ENCODE assay signal across 19 mouse cellular contexts in the genomic region with DNA sequence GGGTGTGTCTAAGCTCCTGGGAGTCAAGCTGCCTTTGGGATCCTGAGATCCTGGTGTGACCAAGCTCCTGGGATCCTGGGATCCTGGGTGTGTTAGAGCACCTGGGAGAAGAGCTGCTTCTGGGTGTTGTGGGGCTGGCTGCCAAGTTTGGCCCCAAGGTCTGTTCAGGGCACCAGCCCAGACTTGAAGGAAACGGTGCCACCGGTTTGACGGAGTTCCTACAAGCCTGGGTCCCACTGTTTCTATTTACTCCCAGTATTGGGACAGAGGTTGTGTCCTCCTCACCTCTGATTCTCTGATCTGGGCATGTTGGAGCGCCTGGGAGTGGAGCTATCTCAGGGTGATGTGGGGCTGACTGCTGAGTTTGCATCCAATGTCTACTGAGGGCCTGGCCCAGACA. TPM values are rescaled to one million over a fixed set of nuclear protein-coding genes. Genes with fewer than 3 reads are reported as not detected.
"Had no signal": no experiment of that assay in that cellular context is flagged by ENCODE, and none has a peak within 500 bp of the region (broad histone marks: within the 10 kb centered on the region; RNA-seq: fewer than 3 reads in every experiment).

No protein-coding gene starts in this region.

RNA-seq across cellular contexts. Expression of a gene that starts 14.9 kb away (rescaled TPM):
- polyA plus RNA-seq: cerebellum, adult 2 months; cortical plate, adult 2 months; embryonic facial prominence, embryonic 10.5 days; embryonic facial prominence, embryonic 11.5 days; embryonic facial prominence, embryonic 12.5 days; embryonic facial prominence, embryonic 13.5 days; embryonic facial prominence, embryonic 14.5 days; embryonic facial prominence, embryonic 15.5 days; erythroblast, embryonic 14.5 days; forebrain, embryonic 10.5 days; forebrain, embryonic 12.5 days; forebrain, embryonic 13.5 days; forebrain, embryonic 14.5 days; forebrain, embryonic 15.5 days; forebrain, embryonic 16.5 days; forebrain, postnatal 0 days; frontal cortex, adult 2 months; heart, adult 2 months had no signal

RNA-seq across cellular contexts. Expression of a gene that starts 22.4 kb away (rescaled TPM):
- polyA plus RNA-seq: cerebellum, adult 2 months; cortical plate, adult 2 months; embryonic facial prominence, embryonic 10.5 days; embryonic facial prominence, embryonic 11.5 days; embryonic facial prominence, embryonic 12.5 days; embryonic facial prominence, embryonic 13.5 days; embryonic facial prominence, embryonic 15.5 days; erythroblast, embryonic 14.5 days; forebrain, embryonic 10.5 days; forebrain, embryonic 11.5 days; forebrain, embryonic 12.5 days; forebrain, embryonic 13.5 days; forebrain, embryonic 14.5 days; forebrain, embryonic 15.5 days; forebrain, embryonic 16.5 days; forebrain, postnatal 0 days; frontal cortex, adult 2 months had no signal
